Mouse (Mus musculus) megakaryocyte, embryonic 14.5 days (primary cell): ENCODE measurements around the gene Rbms2.

Experiments used
- FLI1 ChIP-seq: IDR thresholded peaks from 2 replicates; pipeline ENCODE4 v1.6.1; 2012; ENCODE audit warnings: low read length, inconsistent platforms, mixed read lengths
- GATA1 ChIP-seq: IDR thresholded peaks from 3 replicates; pipeline ENCODE4 v1.6.1; 2012; ENCODE audit warnings: mixed read lengths, low read length, inconsistent platforms, borderline replicate concordance

DNA sequence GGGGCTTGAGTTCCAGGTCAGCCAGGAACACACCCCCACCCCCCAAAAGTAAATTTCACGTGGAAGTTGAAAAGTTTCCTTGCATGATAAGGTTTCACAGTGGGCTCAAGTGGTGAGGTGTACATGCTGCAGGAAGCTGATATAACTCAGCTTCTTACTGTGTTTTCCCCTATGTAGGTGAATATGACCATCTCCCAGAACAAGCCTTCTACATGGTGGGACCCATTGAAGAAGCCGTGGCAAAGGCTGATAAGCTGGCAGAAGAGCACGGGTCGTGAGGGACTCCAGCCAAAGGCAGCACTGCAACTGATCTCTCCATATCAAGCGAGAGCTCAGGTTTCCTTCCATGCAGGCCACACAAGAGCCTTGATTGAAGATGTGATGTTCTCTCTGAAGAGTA lies 90.3 kb downstream of the Rbms2 start:
- TF ChIP-seq GATA1 = no peak
- no peak for TF ChIP-seq FLI1
